Mouse (Mus musculus) layer of hippocampus, adult 2 months (tissue): ENCODE results near the gene Sec16a. TPM values are rescaled to one million over a fixed set of nuclear protein-coding genes. Genes with fewer than 3 reads are reported as not detected.

Experiments used
- DNase-seq, 2 experiments: peaks; one replicate each; pipeline ENCODE4 v3.0.0; 2022; ENCODE audit warnings: low spot score in 2 of 2
- H3K27ac ChIP-seq: fragments of 200-600 bp; 2 replicates; pipeline ENCODE4 v1.8.1; 2022
- H3K4me3 ChIP-seq: fragments of 200-600 bp; 2 replicates; pipeline ENCODE4 v1.8.1; 2022; ENCODE audit warnings: mild to moderate bottlenecking
- CTCF ChIP-seq: fragments of 200-600 bp; conservative IDR thresholded peaks from 2 replicates; pipeline ENCODE4 v1.8.1; 2022; ENCODE audit warnings: antibody characterized with exemption, mild to moderate bottlenecking, moderate library complexity
- long read RNA-seq, 2 experiments: library from polyadenylated mRNA; stranded (forward); transcript quantifications; one replicate each; pipeline ENCODE4 v2.0.0; 2021; ENCODE audit warnings: borderline mapping rate in 2 of 2
- total RNA-seq, 2 experiments: library from RNA; stranded (reverse); gene quantifications; 2 replicates each; pipeline ENCODE4 v1.2.3; 2021

Gene Sec16a
- total RNA-seq = 10 to 100 TPM; 49.3 to 51.3 TPM
- long read RNA-seq, experiment 1, full-length matches to known transcripts = 5 of 32 reads
- long read RNA-seq, experiment 1, partial matches to known transcripts = 15 of 32 reads
- long read RNA-seq, experiment 1, other reads (novel, unspliced or antisense) = 12 of 32 reads
- long read RNA-seq, experiment 2, full-length matches to known transcripts = 8 of 33 reads
- long read RNA-seq, experiment 2, partial matches to known transcripts = 19 of 33 reads
- long read RNA-seq, experiment 2, other reads (novel, unspliced or antisense) = 6 of 33 reads

DNA sequence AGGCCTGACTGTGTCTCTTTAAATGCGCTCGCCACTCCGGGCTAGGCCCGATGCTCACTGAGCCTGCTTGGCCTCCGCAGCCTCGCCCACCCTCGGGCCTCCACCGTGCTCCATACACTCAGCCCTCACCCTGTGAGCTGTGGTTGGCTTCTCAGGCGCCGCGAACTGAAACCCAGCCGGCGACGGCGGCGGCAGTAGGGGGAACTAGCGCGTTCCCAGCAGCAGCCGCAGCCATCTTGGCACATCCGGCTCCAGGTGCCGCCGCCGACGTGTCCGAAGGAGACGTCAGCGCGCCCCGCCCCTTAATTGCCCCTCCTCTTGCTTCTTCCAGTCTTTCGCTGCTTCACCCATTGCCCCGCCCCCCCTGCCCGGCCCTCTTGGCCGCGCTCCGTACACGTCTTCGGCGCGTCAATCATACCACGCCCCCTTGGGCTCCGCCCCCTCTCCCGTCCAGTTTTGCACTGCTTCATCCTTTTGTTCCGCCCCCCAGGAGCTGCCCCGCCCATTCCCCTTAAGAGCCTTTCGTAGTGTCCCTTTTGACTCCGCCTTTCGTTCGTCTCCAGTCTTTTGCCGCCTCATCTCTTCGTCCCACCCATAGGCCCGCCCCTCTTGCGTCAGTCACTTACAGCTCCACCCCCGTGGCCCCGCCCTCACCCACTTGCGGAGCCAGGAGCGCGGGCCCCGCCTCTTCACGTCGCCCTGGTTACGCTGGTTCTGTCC, at the start of gene Sec16a:
TSS of gene Sec16a (minus strand) at position 271 of the 720 bp plus-strand sequence.
- Histone ChIP-seq H3K27ac (peak within 1 kb of the TSS; percentile 95), H3K4me3 (peak within 1 kb of the TSS; percentile 97)
- DNase-seq = peak; percentile 99 to 100
- TF ChIP-seq CTCF = peak; percentile 22; the same call in 1 of the 2 replicates

GRCm38 (mm10) chr2:26494396-26494795, 49.4 kb upstream of the Sec16a start:
- no peak overlapping the region for H3K4me3 ChIP-seq
- H3K27ac ChIP-seq = peak overlapping the region; percentile 84
- no peak for DNase-seq
- no peak for TF ChIP-seq CTCF

GRCm38 (mm10) chr2:26493021-26493781, 48.2 kb upstream of the Sec16a start:
- DNase-seq = no peak
- H3K27ac ChIP-seq = peak overlapping the region; percentile 84
- no peak for TF ChIP-seq CTCF
- peak overlapping the region; percentile 0; the same call in 1 of the 2 replicates for H3K4me3 ChIP-seq

- Histone ChIP-seq H3K27ac (peak overlapping the region; percentile 86), H3K4me3 (no peak overlapping the region)
- DNase-seq = no peak
- TF ChIP-seq CTCF = peak; percentile 19; the same call in 1 of the 2 replicates
Observed at GRCm38 (mm10) chr2:26490760-26491301, 45.8 kb upstream of the Sec16a start.

- H3K4me3 ChIP-seq = 0 out of 2 replicates have a peak overlapping the region, but pooled peaks have one; percentile 9
- peak overlapping the region; percentile 86 for H3K27ac ChIP-seq
- no peak for TF ChIP-seq CTCF
- no peak for DNase-seq
Observed at GRCm38 (mm10) chr2:26488535-26489135, 43.6 kb upstream of the Sec16a start.

DNA sequence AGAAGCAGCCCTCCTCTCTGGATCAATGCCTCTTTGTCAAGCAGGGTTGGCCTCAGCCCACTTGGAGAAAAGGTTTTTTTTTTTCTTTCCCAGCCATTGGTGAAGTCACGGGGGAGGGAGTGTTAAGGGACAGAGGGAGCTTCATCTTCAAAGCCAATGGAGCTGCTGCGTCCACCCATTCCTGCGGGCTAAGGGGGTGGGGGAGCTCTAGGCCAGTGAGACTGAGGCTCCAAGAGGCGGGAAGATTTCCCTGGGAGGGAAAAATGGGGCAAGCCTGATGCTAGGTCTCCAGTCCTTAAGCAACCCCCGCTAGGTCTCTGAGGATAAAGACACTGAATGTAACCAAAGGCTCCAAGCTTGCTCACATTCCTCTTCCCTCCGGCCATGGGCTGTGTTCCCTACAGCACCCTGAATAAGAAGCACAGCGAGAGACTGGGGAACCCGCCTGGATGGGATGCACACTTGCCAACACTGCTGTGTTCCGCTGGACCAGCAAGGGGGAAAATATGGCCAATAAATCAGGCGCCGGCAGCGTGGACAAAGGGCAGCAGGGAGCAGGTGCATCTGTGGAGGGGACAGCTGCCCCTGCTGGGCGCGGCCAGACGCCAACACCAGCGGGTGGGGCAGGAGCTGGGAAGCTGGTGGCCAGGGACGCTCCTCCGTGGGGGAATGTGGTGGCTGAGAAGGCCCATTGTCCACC, 42.5 kb upstream of the Sec16a start:
- DNase-seq = peak; percentile 45 to 82
- H3K4me3 ChIP-seq = peak overlapping the region; percentile 26
- H3K27ac ChIP-seq = peak overlapping the region; percentile 86
- TF ChIP-seq CTCF = 0 out of 2 replicates have a peak, but pooled peaks have one; percentile 14

- no peak overlapping the region for H3K4me3 ChIP-seq
- TF ChIP-seq CTCF = no peak
- DNase-seq = no peak
- peak overlapping the region; percentile 86 for H3K27ac ChIP-seq
Observed at GRCm38 (mm10) chr2:26486835-26487321, 41.9 kb upstream of the Sec16a start.

GRCm38 (mm10) chr2:26486264-26486810, 41.3 kb upstream of the Sec16a start:
- no peak for TF ChIP-seq CTCF
- DNase-seq = no peak
- Histone ChIP-seq H3K4me3 (no peak overlapping the region), H3K27ac (peak overlapping the region; percentile 86)

DNA sequence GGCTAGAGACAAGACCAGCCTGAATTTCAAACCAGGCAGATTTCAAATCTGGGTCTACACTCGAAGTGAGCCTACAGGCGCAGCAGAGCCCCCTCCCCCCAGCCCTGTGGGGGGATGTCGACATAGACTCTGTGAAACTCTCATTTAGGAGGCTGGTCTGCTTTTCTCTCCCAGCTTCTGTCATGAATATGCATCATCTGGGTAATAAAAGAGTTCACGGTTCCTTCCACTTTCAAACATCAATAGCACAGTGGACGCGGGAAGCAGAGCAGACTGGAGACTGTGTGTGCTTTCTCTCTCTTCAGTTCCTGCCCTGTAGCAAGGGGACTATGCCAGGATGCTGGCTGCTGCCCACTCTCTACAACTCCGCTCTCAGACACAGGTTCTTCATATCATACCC, 40.7 kb upstream of the Sec16a start:
- Histone ChIP-seq H3K27ac (peak overlapping the region; percentile 86), H3K4me3 (no peak overlapping the region)
- peak in 1 of 2 experiments; percentile 48 for DNase-seq
- no peak for TF ChIP-seq CTCF

DNA sequence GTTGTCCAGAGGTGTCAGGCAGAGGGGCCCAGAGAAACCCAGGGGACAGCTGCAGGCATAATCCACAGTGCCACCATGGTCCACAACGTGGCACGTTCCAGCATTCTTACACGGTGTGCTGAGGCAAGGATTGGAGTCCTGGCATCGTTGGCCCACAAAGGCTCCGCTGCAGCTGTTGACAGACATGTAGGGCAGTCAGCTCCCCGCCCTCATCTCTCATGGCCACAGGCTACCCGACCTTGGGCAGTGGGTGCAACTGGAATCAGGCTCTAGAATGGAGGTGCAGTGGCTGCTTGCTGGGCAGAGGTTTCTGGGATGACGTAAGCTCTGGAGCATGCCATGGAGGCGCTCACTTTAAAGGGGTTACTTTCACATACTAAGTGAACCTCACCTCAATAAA, 40.3 kb upstream of the Sec16a start:
- no peak overlapping the region for H3K4me3 ChIP-seq
- peak overlapping the region; percentile 86 for H3K27ac ChIP-seq
- no peak for DNase-seq
- TF ChIP-seq CTCF = no peak

- H3K27ac ChIP-seq = peak overlapping the region; percentile 86
Observed at GRCm38 (mm10) chr2:26484169-26484568, 39.2 kb upstream of the Sec16a start.

More at GRCm38 (mm10) chr2:26484169-26484568, 39.2 kb upstream of the Sec16a start:
- DNase-seq = no peak
- TF ChIP-seq CTCF = no peak
- H3K4me3 ChIP-seq = no peak overlapping the region
